Mouse (Mus musculus) lung, adult 2 months (tissue): ENCODE results near the gene Atat1. TPM values are rescaled to one million over a fixed set of nuclear protein-coding genes. Genes with fewer than 3 reads are reported as not detected.
A peak's percentile ranks its signal among the peaks of the same experiment; 100 is the strongest.

Experiments
- DNase-seq: peaks from one replicate; pipeline ENCODE4 v3.0.0; 2022
- H3K4me1 ChIP-seq: fragments of 200-500 bp; 2 replicates; pipeline ENCODE4 v1.6.1; 2011; ENCODE audit warnings: low read length; ENCODE audit not compliant: control insufficient read depth, insufficient read depth
- H3K4me3 ChIP-seq: fragments of 200-500 bp; replicated peaks from 2 replicates; pipeline ENCODE3; 2011; ENCODE audit warnings: low read depth, mild to moderate bottlenecking, control low read depth, low read length; ENCODE audit errors: extremely low read depth
- CTCF ChIP-seq: fragments of 200-500 bp; IDR thresholded peaks from 2 replicates; pipeline ENCODE4 v1.5.1; 2011; ENCODE audit warnings: mild to moderate bottlenecking, low read length, control low read depth; ENCODE audit not compliant: insufficient read depth
- POLR2A ChIP-seq: fragments of 200-500 bp; IDR thresholded peaks from 2 replicates; pipeline ENCODE4 v1.6.1; 2011; ENCODE audit warnings: low read depth, mild to moderate bottlenecking, control low read depth, low read length, borderline replicate concordance; ENCODE audit errors: extremely low read depth
- WGBS: fragments of 180-500 bp; shearing (Covaris S2); methylation state at CpG from one replicate; pipeline ENCODE4 v1.1.7; 2018; 5-methylcytosine and 5-hydroxymethylcytosine counted together
- polyA plus RNA-seq: library from polyadenylated mRNA; depleted of rRNA; stranded (reverse); fragments of >200 nt; gene quantifications from 2 replicates; pipeline ENCODE4 v1.2.3, GENCODE M21; 2012

Gene Atat1
- polyA plus RNA-seq, 1 experiment: 49.4 TPM

GRCm38 (mm10) chr17:35929534-35929933 is 19.7 kb upstream of the Atat1 start:
- no peak for DNase-seq
- TF ChIP-seq CTCF: no peak
- no peak for TF ChIP-seq POLR2A
- WGBS: 91% methylated on average over 2 of the region's 2 CpGs

GRCm38 (mm10) chr17:35927471-35927870 is 17.6 kb upstream of the Atat1 start:
- no peak for DNase-seq
- 18% methylated on average over 1 of the region's 1 CpGs for WGBS

More at GRCm38 (mm10) chr17:35929534-35929933, 19.7 kb upstream of the Atat1 start:
- H3K4me3 ChIP-seq: no peak overlapping the region
- H3K4me1 ChIP-seq: no peaks in the 10 kb centered on the region

GRCm38 (mm10) chr17:35923281-35923680 is 13.4 kb upstream of the Atat1 start:
- Histone ChIP-seq H3K4me1 (peaks cover 24% of the 10 kb centered on the region), H3K4me3 (no peak overlapping the region)
- WGBS: 79% methylated on average over 4 of the region's 4 CpGs
- no peak for TF ChIP-seq POLR2A
- TF ChIP-seq CTCF: no peak
- no peak for DNase-seq

More at GRCm38 (mm10) chr17:35927471-35927870, 17.6 kb upstream of the Atat1 start:
- H3K4me3 ChIP-seq: no peak overlapping the region
- peaks cover under 1% of the 10 kb centered on the region for H3K4me1 ChIP-seq
- TF ChIP-seq CTCF (no peak), POLR2A (no peak)

GRCm38 (mm10) chr17:35922566-35922965 is 12.7 kb upstream of the Atat1 start:
- WGBS: 51% methylated on average over 3 of the region's 3 CpGs
- no peak for DNase-seq
- no peak for TF ChIP-seq CTCF
- no peak for TF ChIP-seq POLR2A

GRCm38 (mm10) chr17:35921710-35922109 is 11.8 kb upstream of the Atat1 start:
- DNase-seq: no peak

More at GRCm38 (mm10) chr17:35922566-35922965, 12.7 kb upstream of the Atat1 start:
- Histone ChIP-seq H3K4me3 (no peak overlapping the region), H3K4me1 (peaks cover 24% of the 10 kb centered on the region)

GRCm38 (mm10) chr17:35920862-35921562 is 11.1 kb upstream of the Atat1 start:
- TF ChIP-seq CTCF (no peak), POLR2A (no peak)
- WGBS: 57% methylated on average over 5 of the region's 5 CpGs
- H3K4me3 ChIP-seq: no peak overlapping the region
- DNase-seq: no peak
- H3K4me1 ChIP-seq: peaks cover 24% of the 10 kb centered on the region

More at GRCm38 (mm10) chr17:35921710-35922109, 11.8 kb upstream of the Atat1 start:
- WGBS: 57% methylated on average over 4 of the region's 4 CpGs
- H3K4me1 ChIP-seq: peaks cover 24% of the 10 kb centered on the region
- H3K4me3 ChIP-seq: no peak overlapping the region
- no peak for TF ChIP-seq POLR2A

- H3K4me1 ChIP-seq: peaks cover 27% of the 10 kb centered on the region
- no peak for DNase-seq
- no peak for TF ChIP-seq POLR2A
- no peak for TF ChIP-seq CTCF
- WGBS: 28% methylated on average over 1 of the region's 1 CpGs
- no peak overlapping the region for H3K4me3 ChIP-seq
Measured at GRCm38 (mm10) chr17:35920384-35920783, 10.5 kb upstream of the Atat1 start.

- DNase-seq: no peak
- TF ChIP-seq POLR2A: peak; percentile 32; the same call in 1 of the 2 replicates
- no peak for TF ChIP-seq CTCF
- Histone ChIP-seq H3K4me1 (peaks cover 27% of the 10 kb centered on the region), H3K4me3 (no peak overlapping the region)
- WGBS: 27% methylated on average over 6 of the region's 6 CpGs
Measured at GRCm38 (mm10) chr17:35919864-35920301, 10.0 kb upstream of the Atat1 start.

GRCm38 (mm10) chr17:35919060-35919715 is 9.3 kb upstream of the Atat1 start:
- TF ChIP-seq CTCF (no peak), POLR2A (peak; percentile 72)
- Histone ChIP-seq H3K4me3 (peak overlapping the region; percentile 99), H3K4me1 (peaks cover 27% of the 10 kb centered on the region)
- 4% methylated on average over 7 of the region's 7 CpGs for WGBS
- DNase-seq: peak; percentile 87

GRCm38 (mm10) chr17:35918276-35919059 is 8.6 kb upstream of the Atat1 start:
- WGBS: under 1% methylated on average over 11 of the region's 11 CpGs
- Histone ChIP-seq H3K4me3 (peak overlapping the region; percentile 99), H3K4me1 (peaks cover 27% of the 10 kb centered on the region)
- peak; percentile 52; the same call in 1 of the 2 replicates for TF ChIP-seq POLR2A
- no peak for TF ChIP-seq CTCF
- DNase-seq: peak; percentile 52
